Mouse (Mus musculus) liver, adult 2 months (tissue): ENCODE results near the gene Dok3. TPM values are rescaled to one million over a fixed set of nuclear protein-coding genes. Genes with fewer than 3 reads are reported as not detected.
A peak's percentile ranks its signal among the peaks of the same experiment; 100 is the strongest.

Source experiments
- DNase-seq: peaks from one replicate; pipeline ENCODE4 v3.0.0-alpha.2; 2011; ENCODE audit warnings: low read depth, low spot score; ENCODE audit errors: extremely low read depth
- H3K27ac ChIP-seq: fragments of 200-500 bp; replicated peaks from 2 replicates; pipeline ENCODE4 v1.5.1; 2012; ENCODE audit warnings: low read depth, mild to moderate bottlenecking, control low read depth, inconsistent platforms, low read length; ENCODE audit not compliant: insufficient read depth
- H3K27me3 ChIP-seq: fragments of 200-500 bp; 2 replicates; pipeline ENCODE4 v1.6.1; 2012; ENCODE audit warnings: mild to moderate bottlenecking, moderate library complexity, low read length, inconsistent platforms; ENCODE audit not compliant: control insufficient read depth, insufficient read depth
- H3K36me3 ChIP-seq: fragments of 200-500 bp; 2 replicates; pipeline ENCODE4 v1.6.1; 2012; ENCODE audit warnings: low read length, inconsistent platforms; ENCODE audit not compliant: control insufficient read depth, insufficient read depth
- H3K4me1 ChIP-seq: fragments of 200-500 bp; 2 replicates; pipeline ENCODE4 v1.6.1; 2011; ENCODE audit warnings: low read length; ENCODE audit not compliant: control insufficient read depth, insufficient read depth
- H3K4me3 ChIP-seq: fragments of 200-500 bp; 2 replicates; pipeline ENCODE4 v1.5.1; 2011; ENCODE audit warnings: low read depth, mild to moderate bottlenecking, control low read depth, low read length, moderate library complexity; ENCODE audit not compliant: insufficient read depth
- H3K79me2 ChIP-seq: fragments of 200-500 bp; 2 replicates; pipeline ENCODE4 v1.6.1; 2012; ENCODE audit warnings: inconsistent platforms, mild to moderate bottlenecking, low read length, moderate library complexity; ENCODE audit not compliant: control insufficient read depth, insufficient read depth
- H3K9ac ChIP-seq: fragments of 200-500 bp; 2 replicates; pipeline ENCODE4 v1.6.1; 2012; ENCODE audit warnings: low read depth, mild to moderate bottlenecking, control low read depth, inconsistent platforms, low read length
- CTCF ChIP-seq: fragments of 200-500 bp; IDR thresholded peaks from 2 replicates; pipeline ENCODE4 v1.5.1; 2011; ENCODE audit warnings: low read depth, low read length, control low read depth
- POLR2A ChIP-seq: fragments of 200-500 bp; IDR thresholded peaks from 2 replicates; pipeline ENCODE4 v1.6.1; 2011; ENCODE audit warnings: low read length, control low read depth; ENCODE audit not compliant: insufficient read depth; ENCODE audit errors: extremely low read depth
- WGBS: fragments of 180-500 bp; shearing (Covaris S2); methylation state at CpG from one replicate; pipeline ENCODE4 v1.1.7; 2018; 5-methylcytosine and 5-hydroxymethylcytosine counted together
- polyA plus RNA-seq: library from polyadenylated mRNA; depleted of rRNA; stranded (reverse); fragments of >200 nt; gene quantifications from 2 replicates; pipeline ENCODE4 v1.2.3, GENCODE M21; 2012; rRNA removed
- total RNA-seq: library from RNA; depleted of rRNA; stranded (reverse); fragments of >200 nt; gene quantifications from 2 replicates; pipeline ENCODE4 v1.2.3, GENCODE M21; 2014; rRNA removed

Gene Dok3
- total and polyA plus RNA-seq, 2 experiments = 0.46 to 5.2 TPM

DNA sequence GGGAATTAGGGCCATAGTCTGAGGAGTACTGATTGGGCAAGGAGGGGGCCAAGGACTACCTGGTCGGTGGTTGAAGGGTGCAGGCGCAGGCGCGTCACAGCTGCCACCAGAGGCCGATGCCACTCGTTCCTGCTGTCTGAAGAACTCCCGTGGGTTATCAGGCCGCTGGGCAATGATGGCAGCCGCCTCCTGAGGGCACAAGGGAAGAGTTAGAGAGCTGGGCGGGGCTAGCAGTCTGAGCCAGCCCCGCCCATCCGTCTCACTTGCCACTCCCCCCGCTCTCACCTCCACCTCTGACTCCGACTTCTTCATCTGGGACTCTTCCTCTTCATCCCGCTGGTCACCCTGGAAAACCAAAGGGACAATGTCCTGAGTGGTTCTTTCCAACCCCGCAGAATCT lies 51.6 kb downstream of the Dok3 start:
- no peak overlapping the region for H3K4me3 ChIP-seq
- H3K27me3 ChIP-seq = peaks cover 6% of the 10 kb centered on the region; the same call in 1 of the 2 replicates
- TF ChIP-seq CTCF (no peak), POLR2A (no peak)
- 80% methylated on average over 16 of the region's 16 CpGs for WGBS
- no peak for DNase-seq
- no peaks in the 10 kb centered on the region for H3K4me1 ChIP-seq
- no peaks in the 10 kb centered on the region for H3K36me3 ChIP-seq
- no peaks in the 10 kb centered on the region for H3K79me2 ChIP-seq
- no peak overlapping the region for H3K27ac ChIP-seq
- H3K9ac ChIP-seq = no peak overlapping the region

DNA sequence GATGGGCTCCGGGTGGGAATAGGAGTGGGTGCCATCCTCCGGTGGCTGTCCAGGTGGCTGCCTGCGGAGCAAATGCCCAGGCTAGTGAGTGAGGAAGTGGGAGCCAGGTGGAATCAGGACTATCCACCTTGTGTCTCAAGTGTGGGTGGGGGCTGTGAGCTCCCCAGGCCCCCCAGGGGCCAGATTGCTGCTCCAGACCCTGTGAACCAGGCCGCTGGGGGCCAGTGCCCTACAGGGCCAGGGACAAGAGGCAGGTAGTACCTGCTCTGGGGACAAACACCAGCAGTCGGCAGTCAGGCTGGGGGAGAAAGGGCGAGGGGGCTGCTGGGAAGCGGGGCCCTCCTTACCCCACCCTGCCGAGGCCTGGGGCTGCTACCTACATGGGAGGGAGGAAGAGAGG lies 52.8 kb downstream of the Dok3 start:
- no peak for DNase-seq
- TF ChIP-seq CTCF = no peak
- no peak for TF ChIP-seq POLR2A
- Histone ChIP-seq H3K9ac (no peak overlapping the region), H3K36me3 (no peaks in the 10 kb centered on the region), H3K79me2 (no peaks in the 10 kb centered on the region), H3K4me1 (no peaks in the 10 kb centered on the region; the same call in 1 of the 2 replicates), H3K27ac (no peak overlapping the region), H3K27me3 (peaks cover 12% of the 10 kb centered on the region; the same call in 1 of the 2 replicates), H3K4me3 (no peak overlapping the region)
- WGBS = 93% methylated on average over 8 of the region's 8 CpGs

DNA sequence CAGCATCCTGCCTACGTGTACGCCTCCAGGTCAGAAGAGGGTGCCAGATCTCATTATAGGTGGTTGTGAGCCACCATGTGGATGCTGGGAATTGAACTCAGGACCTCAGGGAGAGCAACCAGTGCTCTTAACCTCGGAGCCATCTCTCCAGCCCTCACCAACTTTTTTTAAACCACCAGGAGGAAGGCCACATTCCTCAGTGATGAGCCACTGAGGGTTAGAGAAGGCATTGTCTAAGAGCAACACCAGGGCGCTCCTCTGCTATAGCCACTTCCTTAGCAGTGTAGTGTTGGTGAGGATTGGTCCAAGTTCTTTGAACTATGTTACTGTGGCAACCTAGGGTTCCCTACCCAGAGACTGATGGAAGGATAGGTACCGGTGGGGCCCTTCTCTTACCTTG lies 53.3 kb downstream of the Dok3 start:
- no peak for DNase-seq
- Histone ChIP-seq H3K4me3 (no peak overlapping the region), H3K36me3 (no peaks in the 10 kb centered on the region), H3K9ac (no peak overlapping the region), H3K27me3 (peaks cover 12% of the 10 kb centered on the region; the same call in 1 of the 2 replicates), H3K27ac (no peak overlapping the region), H3K4me1 (no peaks in the 10 kb centered on the region; the same call in 1 of the 2 replicates), H3K79me2 (no peaks in the 10 kb centered on the region)
- TF ChIP-seq CTCF (no peak), POLR2A (no peak)
- WGBS = 94% methylated on average over 5 of the region's 5 CpGs

DNA sequence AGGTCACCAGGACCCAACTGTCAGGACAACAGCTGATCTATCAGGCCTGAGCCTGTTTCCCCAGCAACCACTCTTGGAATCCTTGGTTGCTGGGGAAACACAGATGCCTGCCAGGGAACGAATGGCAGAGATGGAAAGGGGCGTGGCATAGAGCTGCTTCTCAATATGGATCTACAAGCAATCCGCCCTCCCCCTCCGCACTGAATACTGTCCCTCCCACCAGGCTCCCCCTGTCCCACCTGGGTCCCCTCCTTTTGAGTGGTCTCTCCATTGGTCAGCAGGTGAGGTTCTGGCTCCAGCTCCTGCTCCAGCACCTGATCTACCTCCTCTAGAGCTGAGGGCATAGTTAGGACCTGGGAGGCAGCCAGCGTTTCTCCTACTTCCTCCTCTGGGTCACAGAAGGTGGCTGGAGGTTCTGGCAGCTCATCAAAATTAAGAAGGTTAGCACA lies 54.5 kb downstream of the Dok3 start:
- no peak for TF ChIP-seq CTCF
- TF ChIP-seq POLR2A = no peak
- no peak overlapping the region for H3K4me3 ChIP-seq
- H3K9ac ChIP-seq = no peak overlapping the region
- no peaks in the 10 kb centered on the region for H3K36me3 ChIP-seq
- H3K27ac ChIP-seq = no peak overlapping the region
- 61% methylated on average over 5 of the region's 5 CpGs for WGBS
- H3K27me3 ChIP-seq = peaks cover 12% of the 10 kb centered on the region; the same call in 1 of the 2 replicates
- H3K79me2 ChIP-seq = no peaks in the 10 kb centered on the region
- no peaks in the 10 kb centered on the region; the same call in 1 of the 2 replicates for H3K4me1 ChIP-seq
- DNase-seq = peak; percentile 22

DNA sequence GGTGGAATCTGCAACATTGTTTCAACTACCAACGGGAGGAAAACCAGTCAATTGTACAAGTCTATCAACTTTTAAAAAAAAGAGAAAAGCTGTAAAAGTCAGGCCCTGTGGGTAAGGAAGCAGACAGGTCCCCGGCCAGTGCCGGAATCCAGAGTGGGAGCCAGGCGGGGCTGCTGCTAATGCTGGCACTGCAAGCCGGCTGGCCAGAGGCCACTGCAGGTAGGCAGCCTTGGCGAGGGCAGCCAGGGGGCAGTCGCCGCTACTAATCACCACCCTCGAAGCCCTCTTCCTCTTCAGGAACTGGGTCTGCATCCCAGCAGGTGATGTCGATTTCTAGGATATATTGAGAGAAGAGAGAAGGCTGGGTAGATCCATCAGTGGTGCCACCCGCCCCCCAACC lies 55.1 kb downstream of the Dok3 start:
- H3K4me1 ChIP-seq = no peaks in the 10 kb centered on the region; the same call in 1 of the 2 replicates
- H3K9ac ChIP-seq = no peak overlapping the region
- H3K27ac ChIP-seq = no peak overlapping the region
- H3K79me2 ChIP-seq = no peaks in the 10 kb centered on the region
- no peaks in the 10 kb centered on the region for H3K36me3 ChIP-seq
- no peak overlapping the region for H3K4me3 ChIP-seq
- 81% methylated on average over 11 of the region's 11 CpGs for WGBS
- H3K27me3 ChIP-seq = peaks cover 12% of the 10 kb centered on the region; the same call in 1 of the 2 replicates
- no peak for TF ChIP-seq POLR2A
- TF ChIP-seq CTCF = no peak
- no peak for DNase-seq

Other genes with a start within 250 kb of the Dok3 start
- gene Prelid1, start 208.8 kb downstream of the Dok3 start, total RNA-seq = 96.3 and 115 TPM in 2 replicates
- gene Prelid1, start 208.8 kb downstream of the Dok3 start, polyA plus RNA-seq = 378 and 383 TPM in 2 replicates
- gene Rab24, start 207.3 kb downstream of the Dok3 start, total RNA-seq = 32.7 and 33.6 TPM in 2 replicates
- gene Rab24, start 207.3 kb downstream of the Dok3 start, polyA plus RNA-seq = 50.2 and 56.0 TPM in 2 replicates
- 0.13 TPM in 1 of 2 replicates, not detected in the other for gene Mxd3, start 199.5 kb downstream of the Dok3 start, total RNA-seq
- gene Mxd3, start 199.5 kb downstream of the Dok3 start, polyA plus RNA-seq = 0.21 and 0.27 TPM in 2 replicates
- 112 and 127 TPM in 2 replicates for gene Lman2, start 166.5 kb downstream of the Dok3 start, total RNA-seq
- 136 and 143 TPM in 2 replicates for gene Lman2, start 166.5 kb downstream of the Dok3 start, polyA plus RNA-seq
- 0.28 and 0.34 TPM in 2 replicates for gene Rgs14, start 159.6 kb downstream of the Dok3 start, total RNA-seq
- 0.45 and 0.70 TPM in 2 replicates for gene Rgs14, start 159.6 kb downstream of the Dok3 start, polyA plus RNA-seq
- gene Slc34a1, start 131.1 kb downstream of the Dok3 start, total RNA-seq = 0.13 TPM in 1 of 2 replicates, not detected in the other
- 0.04 and 0.11 TPM in 2 replicates for gene Slc34a1, start 131.1 kb downstream of the Dok3 start, polyA plus RNA-seq
- not detected in 2 replicates for gene Pfn3, start 114.1 kb downstream of the Dok3 start, total RNA-seq
- gene Pfn3, start 114.1 kb downstream of the Dok3 start, polyA plus RNA-seq = not detected in 2 replicates
- gene F12, start 102.5 kb downstream of the Dok3 start, total RNA-seq = 391 and 453 TPM in 2 replicates
- 621 and 798 TPM in 2 replicates for gene F12, start 102.5 kb downstream of the Dok3 start, polyA plus RNA-seq
- 8.8 and 13.6 TPM in 2 replicates for gene Grk6, start 84.2 kb downstream of the Dok3 start, total RNA-seq
- gene Grk6, start 84.2 kb downstream of the Dok3 start, polyA plus RNA-seq = 12.4 and 14.3 TPM in 2 replicates
- not detected in 2 replicates for gene Prr7, start 65.0 kb downstream of the Dok3 start, total RNA-seq
- 0.31 and 0.44 TPM in 2 replicates for gene Prr7, start 65.0 kb downstream of the Dok3 start, polyA plus RNA-seq
- gene Dbn1, start 41.2 kb downstream of the Dok3 start, total RNA-seq = 0.65 and 0.81 TPM in 2 replicates
- 2.1 and 2.3 TPM in 2 replicates for gene Dbn1, start 41.2 kb downstream of the Dok3 start, polyA plus RNA-seq
- 3.6 and 6.4 TPM in 2 replicates for gene Pdlim7, start 15.6 kb downstream of the Dok3 start, total RNA-seq
- gene Pdlim7, start 15.6 kb downstream of the Dok3 start, polyA plus RNA-seq = 6.7 and 10.2 TPM in 2 replicates
- gene Ddx41, start 7.4 kb upstream of the Dok3 start, total RNA-seq = 30.1 and 35.4 TPM in 2 replicates
- 38.8 and 39.9 TPM in 2 replicates for gene Ddx41, start 7.4 kb upstream of the Dok3 start, polyA plus RNA-seq
- gene Fam193b, start 41.8 kb upstream of the Dok3 start, total RNA-seq = 11.1 and 11.7 TPM in 2 replicates
- 39.9 and 67.8 TPM in 2 replicates for gene Fam193b, start 41.8 kb upstream of the Dok3 start, polyA plus RNA-seq
- 45.2 and 45.5 TPM in 2 replicates for gene Tmed9, start 44.4 kb upstream of the Dok3 start, total RNA-seq
- gene Tmed9, start 44.4 kb upstream of the Dok3 start, polyA plus RNA-seq = 45.5 and 62.2 TPM in 2 replicates
- 7.9 and 9.2 TPM in 2 replicates for gene B4galt7, start 70.6 kb upstream of the Dok3 start, total RNA-seq
- gene B4galt7, start 70.6 kb upstream of the Dok3 start, polyA plus RNA-seq = 12.3 and 14.8 TPM in 2 replicates
- 27.1 and 33.4 TPM in 2 replicates for gene Caml, start 93.7 kb upstream of the Dok3 start, total RNA-seq
- 13.4 and 14.6 TPM in 2 replicates for gene Caml, start 93.7 kb upstream of the Dok3 start, polyA plus RNA-seq
- 14.6 and 18.6 TPM in 2 replicates for gene Ddx46, start 105.7 kb upstream of the Dok3 start, total RNA-seq
- 5.5 and 6.8 TPM in 2 replicates for gene Ddx46, start 105.7 kb upstream of the Dok3 start, polyA plus RNA-seq
- gene B230219D22Rik, start 163.8 kb upstream of the Dok3 start, total RNA-seq = 17.1 and 23.0 TPM in 2 replicates
- gene B230219D22Rik, start 163.8 kb upstream of the Dok3 start, polyA plus RNA-seq = 12.3 and 12.9 TPM in 2 replicates
- gene Txndc15, start 185.4 kb upstream of the Dok3 start, total RNA-seq = 99.1 and 101 TPM in 2 replicates
- gene Txndc15, start 185.4 kb upstream of the Dok3 start, polyA plus RNA-seq = 74.1 and 77.6 TPM in 2 replicates
- gene Pcbd2, start 198.1 kb upstream of the Dok3 start, total RNA-seq = 36.0 and 40.7 TPM in 2 replicates
- gene Pcbd2, start 198.1 kb upstream of the Dok3 start, polyA plus RNA-seq = 32.7 and 44.9 TPM in 2 replicates